Mouse (Mus musculus) liver, embryonic 14.5 days (tissue): ENCODE data around the gene Gm266. TPM values are rescaled to one million over a fixed set of nuclear protein-coding genes. Genes with fewer than 3 reads are reported as not detected.

Experiments
- ATAC-seq: fragments of 200-750 bp; cut with Nextera tagmentation; 2 replicates; pipeline ENCODE4 v1.8.0; 2017; ENCODE audit warnings: moderate number of reproducible peaks, mild to moderate bottlenecking, moderate library complexity; ENCODE audit not compliant: insufficient read depth
- DNase-seq, 3 experiments: peaks; one replicate each; pipeline ENCODE4 v3.0.0-alpha.2; 2012 to 2013; ENCODE audit warnings: low read depth in 3 of 3, low spot score in 3 of 3
- H3K27ac ChIP-seq: fragments of 300-500 bp; sonication (generic); 2 replicates; pipeline ENCODE4 v1.5.1; 2014; ENCODE audit warnings: moderate library complexity, mild to moderate bottlenecking, control low read depth, inconsistent platforms
- H3K27me3 ChIP-seq: fragments of 300-500 bp; sonication (generic); 2 replicates; pipeline ENCODE4 v1.6.1; 2014; ENCODE audit warnings: mild to moderate bottlenecking, low read length, moderate library complexity; ENCODE audit not compliant: control insufficient read depth, insufficient read depth
- H3K36me3 ChIP-seq: fragments of 300-500 bp; sonication (generic); replicated peaks from 2 replicates; pipeline ENCODE4 v1.6.1; 2014; ENCODE audit warnings: low read depth; ENCODE audit not compliant: control insufficient read depth, insufficient read depth
- H3K4me1 ChIP-seq, 2 experiments: fragments of 200-500 bp in 1 of 2; fragments of 300-500 bp in 1 of 2; sonication (generic) in 1 of 2; replicated peaks; 2 replicates each; pipeline ENCODE4 v1.6.1; 2012 to 2014; ENCODE audit warnings: antibody characterized with exemption in 1 of 2, inconsistent platforms in 1 of 2, low read length in 1 of 2; ENCODE audit not compliant: control insufficient read depth in 2 of 2, insufficient read depth in 2 of 2
- H3K4me2 ChIP-seq: fragments of 300-500 bp; sonication (generic); 2 replicates; pipeline ENCODE4 v1.6.1; 2014; ENCODE audit warnings: low read depth, mild to moderate bottlenecking, control low read depth, moderate library complexity
- H3K4me3 ChIP-seq, 2 experiments: fragments of 200-500 bp in 1 of 2; fragments of 300-500 bp in 1 of 2; sonication (generic) in 1 of 2; 2 replicates each; pipeline ENCODE4 v1.5.1; 2012 to 2014; ENCODE audit warnings: low read depth in 2 of 2, low read length in 2 of 2, mild to moderate bottlenecking in 2 of 2, control low read depth in 1 of 2, inconsistent platforms in 1 of 2, moderate library complexity in 1 of 2; ENCODE audit not compliant: insufficient read depth in 1 of 2
- H3K9ac ChIP-seq: fragments of 300-500 bp; sonication (generic); replicated peaks from 2 replicates; pipeline ENCODE4 v1.6.1; 2014; ENCODE audit warnings: mild to moderate bottlenecking, control low read depth, moderate library complexity
- H3K9me3 ChIP-seq: fragments of 300-500 bp; sonication (generic); 2 replicates; pipeline ENCODE4 v1.6.1; 2016; ENCODE audit warnings: low read length, mixed read lengths; ENCODE audit not compliant: control insufficient read depth
- CTCF ChIP-seq: IDR thresholded peaks from 2 replicates; pipeline ENCODE4 v1.5.1; 2016; ENCODE audit warnings: antibody characterized with exemption, low read depth, control low read depth
- EP300 ChIP-seq: IDR thresholded peaks from 2 replicates; pipeline ENCODE4 v1.6.1; 2016; ENCODE audit warnings: antibody characterized with exemption, low read depth
- WGBS: fragments of 180-500 bp; shearing (Covaris S2); extraction: QIAGEN DNeasy Blood & Tissue Kit; methylation state at CpG from one replicate; pipeline ENCODE4 v1.1.7; 2014; ENCODE audit not compliant: insufficient replicate concordance; 5-methylcytosine and 5-hydroxymethylcytosine counted together
- polyA plus RNA-seq, 2 experiments: library from polyadenylated mRNA; depleted of rRNA in 1 of 2; stranded (reverse) in 1 of 2; unstranded in 1 of 2; fragments of >200 nt; fragmentation: Nextera tagmentation in 1 of 2; extraction: Ambion mirVana in 1 of 2; gene quantifications; 2 replicates each; pipeline versions ENCODE4 v1.2.1 to v1.2.3; 2012 to 2014

Gene Gm266
- polyA plus RNA-seq, 2 experiments, result 0.42 to 0.61 TPM

GRCm38 (mm10) chr12:111463570-111463969, 22.1 kb downstream of the Gm266 start:
- no peak overlapping the region for H3K4me2 ChIP-seq
- H3K27ac ChIP-seq, result no peak overlapping the region
- 58% methylated on average over 7 of the region's 7 CpGs for WGBS
- H3K36me3 ChIP-seq, result no peaks in the 10 kb centered on the region
- no peaks in the 10 kb centered on the region; a peak in 1 of 4 replicates for H3K4me1 ChIP-seq
- H3K4me3 ChIP-seq, result no peak overlapping the region
- TF ChIP-seq EP300 (no peak), CTCF (no peak)
- ATAC-seq (no peak), DNase-seq (no peak)
- no peak overlapping the region for H3K9ac ChIP-seq
- H3K27me3 ChIP-seq, result no peaks in the 10 kb centered on the region
- no peaks in the 10 kb centered on the region for H3K9me3 ChIP-seq

- 58% methylated on average over 1 of the region's 1 CpGs for WGBS
- no peaks in the 10 kb centered on the region for H3K9me3 ChIP-seq
- TF ChIP-seq EP300, result no peak
- no peak for TF ChIP-seq CTCF
- peaks cover 22% of the 10 kb centered on the region for H3K36me3 ChIP-seq
- no peak for ATAC-seq
- H3K4me3 ChIP-seq, result no peak overlapping the region
- peaks cover 0 to 2% of the 10 kb centered on the region in 2 experiments; a peak in 1 of 4 replicates for H3K4me1 ChIP-seq
- H3K27ac ChIP-seq, result no peak overlapping the region
- H3K27me3 ChIP-seq, result no peaks in the 10 kb centered on the region; the same call in 1 of the 2 replicates
- no peak for DNase-seq
- H3K4me2 ChIP-seq, result no peak overlapping the region
- no peak overlapping the region for H3K9ac ChIP-seq
These were observed 27.9 kb downstream of the Gm266 start for GRCm38 (mm10) chr12:111457742-111458141.

GRCm38 (mm10) chr12:111455860-111456259, 29.8 kb downstream of the Gm266 start:
- WGBS, result 42% methylated on average over 8 of the region's 8 CpGs
- Histone ChIP-seq H3K36me3 (peaks cover 40% of the 10 kb centered on the region), H3K4me1 (peaks cover 0 to 2% of the 10 kb centered on the region in 2 experiments; a peak in 1 of 4 replicates), H3K27me3 (no peaks in the 10 kb centered on the region; the same call in 1 of the 2 replicates), H3K4me3 (no peak overlapping the region), H3K27ac (no peak overlapping the region), H3K4me2 (no peak overlapping the region), H3K9ac (no peak overlapping the region), H3K9me3 (no peaks in the 10 kb centered on the region)
- TF ChIP-seq CTCF (no peak), EP300 (no peak)
- DNase-seq (no peak), ATAC-seq (peak; percentile 10; the same call in 1 of the 2 replicates)

GRCm38 (mm10) chr12:111455311-111455846, 30.2 kb downstream of the Gm266 start:
- Histone ChIP-seq H3K27ac (no peak overlapping the region), H3K4me3 (no peak overlapping the region), H3K36me3 (peaks cover 45% of the 10 kb centered on the region), H3K9me3 (no peaks in the 10 kb centered on the region), H3K27me3 (no peaks in the 10 kb centered on the region; the same call in 1 of the 2 replicates), H3K4me1 (peaks cover 0 to 2% of the 10 kb centered on the region in 2 experiments; a peak in 1 of 4 replicates), H3K9ac (0 out of 2 replicates have a peak overlapping the region, but pooled peaks have one; percentile 9), H3K4me2 (no peak overlapping the region)
- TF ChIP-seq EP300, result no peak
- TF ChIP-seq CTCF, result no peak
- no peak for DNase-seq
- ATAC-seq, result peak; percentile 10; the same call in 1 of the 2 replicates
- WGBS, result 65% methylated on average over 12 of the region's 12 CpGs

GRCm38 (mm10) chr12:111454543-111455280, 30.9 kb downstream of the Gm266 start:
- H3K9me3 ChIP-seq, result no peaks in the 10 kb centered on the region
- no peak overlapping the region for H3K9ac ChIP-seq
- ATAC-seq, result no peak
- H3K4me2 ChIP-seq, result no peak overlapping the region
- WGBS, result 72% methylated on average over 10 of the region's 10 CpGs
- DNase-seq, result no peak
- H3K27me3 ChIP-seq, result no peaks in the 10 kb centered on the region; the same call in 1 of the 2 replicates
- peaks cover 52% of the 10 kb centered on the region for H3K36me3 ChIP-seq
- no peak for TF ChIP-seq EP300
- no peak for TF ChIP-seq CTCF
- H3K27ac ChIP-seq, result no peak overlapping the region
- H3K4me3 ChIP-seq, result no peak overlapping the region
- H3K4me1 ChIP-seq, result peaks cover 0 to 2% of the 10 kb centered on the region in 2 experiments; a peak in 1 of 4 replicates
